Mouse (Mus musculus) hematopoietic multipotent progenitor cell, adult 10-12 weeks (in vitro differentiated cells): ENCODE results near the gene Txndc11. TPM values are rescaled to one million over a fixed set of nuclear protein-coding genes. Genes with fewer than 3 reads are reported as not detected.

Experiments used
- polyA plus RNA-seq: library from polyadenylated mRNA; stranded (reverse); fragments of >175 nt; gene quantifications from 2 replicates; pipeline ENCODE4 v1.2.3, GENCODE M21; 2012; ENCODE audit warnings: low replicate concordance

The Txndc11 gene
- 35.0 and 58.5 TPM in 2 replicates for polyA plus RNA-seq

DNA sequence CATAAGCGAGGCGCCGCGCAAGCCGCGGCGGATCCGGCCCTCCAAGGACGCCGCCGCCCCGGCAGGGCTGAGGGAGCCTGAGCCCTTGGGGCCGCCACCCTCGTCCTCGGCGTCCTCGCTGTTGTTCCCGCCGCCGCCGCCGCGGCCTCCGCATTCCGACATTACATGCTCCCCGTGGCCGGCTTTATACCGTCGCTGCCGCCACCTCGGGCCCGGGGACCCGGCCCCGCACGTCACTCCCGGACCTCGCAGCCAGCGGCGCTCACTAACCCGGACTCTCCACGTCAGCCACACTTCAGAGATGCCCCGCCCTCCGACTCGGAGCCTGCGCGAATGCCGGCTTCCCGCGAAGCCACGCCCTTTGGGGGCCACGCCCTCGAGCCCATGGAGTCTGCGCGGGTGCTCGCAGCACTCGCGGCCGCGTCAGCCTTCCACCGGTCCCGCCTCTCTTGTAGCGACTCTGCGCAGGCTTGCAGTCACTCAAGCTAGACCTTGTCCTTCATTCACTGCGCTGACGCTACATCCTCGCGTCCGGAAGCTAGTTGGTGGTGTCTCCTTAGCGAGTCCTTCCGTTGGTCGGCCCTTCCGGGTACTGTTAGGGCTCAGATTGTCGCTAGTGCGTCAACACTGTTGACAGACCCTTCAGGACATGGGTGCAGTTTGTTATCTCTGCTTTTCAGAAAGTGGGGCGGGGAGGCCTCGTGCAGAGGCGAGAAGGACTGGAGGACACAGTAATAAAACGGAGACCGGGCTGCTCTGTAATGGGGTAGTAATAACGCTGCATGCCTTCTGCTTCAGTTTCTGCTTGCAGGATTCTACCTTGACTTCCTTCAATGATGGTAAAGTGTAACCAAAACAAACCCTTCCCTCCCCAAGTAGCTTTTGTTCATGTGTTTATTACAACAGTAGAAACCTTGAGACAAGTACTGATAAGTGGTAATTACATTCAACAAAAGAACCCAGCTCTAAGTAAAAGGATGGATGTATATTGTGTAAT lies at the start of gene Txndc11:
Gene Txndc11, minus strand, starts transcription at position 303 of the 997 bp plus-strand sequence.

DNA sequence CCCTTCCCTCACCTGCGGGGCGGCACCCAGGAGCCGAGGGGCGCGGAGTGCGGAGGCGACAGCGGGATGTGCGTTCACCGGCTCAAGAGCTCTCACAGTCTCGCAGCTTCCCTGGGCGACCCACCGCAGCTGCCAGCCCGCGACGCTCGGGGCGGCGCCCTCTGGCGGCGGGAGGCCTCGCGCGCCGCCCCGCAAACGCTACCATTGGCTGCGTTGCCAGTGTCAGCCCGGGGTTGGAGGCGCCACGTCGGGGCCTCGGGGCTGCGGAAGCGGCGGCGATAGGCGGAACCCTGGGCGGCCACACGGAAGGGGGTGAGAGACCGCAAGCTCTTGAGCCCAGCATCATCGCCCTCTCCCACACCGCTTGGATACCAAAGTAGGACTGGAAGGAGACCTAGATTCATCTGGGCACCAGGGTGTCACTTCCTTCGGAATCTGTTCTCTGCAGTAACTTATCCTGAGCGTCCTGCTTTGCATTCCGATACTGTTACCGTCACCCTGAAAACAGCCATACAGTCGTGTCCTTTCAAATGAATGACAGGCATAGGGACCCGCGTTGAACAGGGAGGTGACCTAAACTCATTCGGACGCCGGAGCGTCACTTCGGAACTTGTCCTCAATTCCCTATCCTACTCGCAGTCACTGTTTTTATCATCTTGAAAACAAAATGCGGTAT lies 41.9 kb upstream of the Txndc11 start, which contains the start of gene Zc3h7a:
Gene Zc3h7a, minus strand, starts transcription at position 186 of the 676 bp plus-strand sequence.

DNA sequence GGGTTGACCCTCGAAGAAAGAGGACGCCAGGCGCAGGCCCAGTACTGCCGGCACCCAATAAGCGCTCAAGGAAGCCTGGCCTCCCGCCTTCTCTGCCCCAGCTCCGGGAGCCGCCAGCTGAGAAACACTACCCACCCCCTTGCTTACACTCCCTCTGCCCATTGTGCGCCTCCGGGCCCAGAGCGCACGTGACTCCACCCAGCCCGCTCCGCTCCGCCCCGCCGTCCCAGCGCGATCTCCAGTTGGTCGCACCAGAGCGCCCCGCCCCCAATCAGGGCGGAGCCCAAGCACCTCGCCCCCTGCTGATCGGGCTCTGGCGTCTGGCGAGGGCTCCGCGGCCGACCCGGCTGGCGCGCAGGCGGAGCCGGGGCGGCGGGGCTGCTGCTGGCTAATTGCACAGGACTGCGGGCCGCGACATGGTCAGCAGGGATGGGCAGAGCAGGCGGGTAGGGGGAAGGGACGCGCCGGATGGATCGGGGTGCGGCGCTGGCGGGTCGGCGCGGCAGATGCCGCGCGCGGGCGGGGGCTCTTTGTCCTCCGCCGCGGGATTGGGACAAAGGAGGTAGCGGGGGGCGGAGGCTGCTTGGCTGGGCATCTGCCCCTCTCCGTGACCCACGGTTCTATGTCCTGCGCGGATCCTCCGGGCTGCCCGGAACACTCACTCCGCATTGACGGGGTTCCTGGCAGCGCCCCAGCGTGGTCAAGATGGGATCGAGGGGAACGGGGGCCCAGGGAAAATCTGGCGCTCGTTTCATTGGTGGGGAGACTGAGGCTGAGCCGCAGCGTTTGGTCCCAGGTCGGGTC lies 68.2 kb downstream of the Txndc11 start, which contains the start of gene Litaf:
Gene Litaf, minus strand, starts transcription at position 129 of the 804 bp plus-strand sequence.

DNA sequence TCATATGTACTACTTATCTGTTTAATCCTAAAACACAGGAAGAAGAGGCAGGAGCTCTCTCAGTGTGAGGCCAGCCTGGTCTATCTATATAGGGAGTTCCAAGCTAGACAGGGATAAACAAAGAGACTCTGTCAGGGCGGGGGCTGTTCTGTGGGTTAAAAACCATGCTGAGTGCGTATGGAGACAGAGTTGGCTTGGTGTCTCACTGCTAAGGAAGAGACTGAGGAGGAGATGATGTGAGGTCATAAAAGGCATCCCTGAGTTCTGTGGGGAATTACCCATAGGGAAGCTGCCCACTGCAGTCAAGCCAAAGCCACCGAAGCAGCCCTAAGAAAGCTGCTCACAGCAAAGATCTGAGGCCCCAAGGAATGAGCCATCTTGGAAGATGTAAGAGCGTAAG lies 73.8 kb downstream of the Txndc11 start, which contains the start of gene Snn:
Gene Snn, plus strand, starts transcription at position 301 of the 400 bp plus-strand sequence.

Other genes with a start within 250 kb of the Txndc11 start
- gene Snn, start 73.7 kb downstream of the Txndc11 start, polyA plus RNA-seq, result 167 and 238 TPM in 2 replicates
- 31.0 and 173 TPM in 2 replicates for gene Litaf, start 68.5 kb downstream of the Txndc11 start, polyA plus RNA-seq
- 14.4 and 21.3 TPM in 2 replicates for gene Zc3h7a, start 41.7 kb upstream of the Txndc11 start, polyA plus RNA-seq
- gene Rsl1d1, start 68.7 kb upstream of the Txndc11 start, polyA plus RNA-seq, result 3.4 and 17.7 TPM in 2 replicates
- 70.4 and 165 TPM in 2 replicates for gene Gspt1, start 119.7 kb upstream of the Txndc11 start, polyA plus RNA-seq
- 1.3 and 4.2 TPM in 2 replicates for gene Tnfrsf17, start 179.2 kb upstream of the Txndc11 start, polyA plus RNA-seq
- 10.5 and 37.6 TPM in 2 replicates for gene Snx29, start 188.3 kb upstream of the Txndc11 start, polyA plus RNA-seq